7 mouse cellular contexts compared by ENCODE assay signal in the genomic region with DNA sequence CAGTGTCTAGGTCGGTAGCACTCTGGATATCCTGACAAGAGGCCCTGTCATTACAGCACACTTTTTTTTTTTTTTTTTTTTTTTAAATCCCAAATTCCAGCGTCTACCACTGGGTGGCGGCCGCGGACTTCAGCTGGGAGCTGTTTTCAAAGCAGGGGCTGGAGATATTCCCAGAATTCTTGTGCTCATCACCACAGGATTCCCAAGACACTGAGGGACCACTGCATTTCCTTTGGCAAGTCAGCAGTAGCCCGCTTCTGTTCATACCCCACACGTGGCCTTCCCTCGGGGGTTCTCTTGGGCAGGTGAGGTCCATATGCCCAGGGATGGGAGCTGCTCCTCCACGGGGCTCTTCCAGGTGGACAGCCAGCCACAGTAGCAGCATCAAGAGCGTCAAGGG. TPM values are rescaled to one million over a fixed set of nuclear protein-coding genes. Genes with fewer than 3 reads are reported as not detected.
DNase-seq lines count a peak whose midpoint lies in the region; TF ChIP-seq lines count a peak whose summit lies in the region.

No protein-coding gene starts in this region.

- H3K4me1 ChIP-seq in thymus, adult 2 months (replicated peaks; ENCODE audit: control insufficient read depth, insufficient read depth, low read length): no peaks in the 10 kb centered on the region
- no peaks in the 10 kb centered on the region; the same call in 1 of the 2 replicates for H3K4me1 ChIP-seq in bone marrow, adult 2 months (ENCODE audit: control insufficient read depth, insufficient read depth, low read length)

- H3K27ac ChIP-seq in thymus, adult 2 months (ENCODE audit: control insufficient read depth, insufficient read depth, low read length): no peak overlapping the region
- H3K27ac ChIP-seq in bone marrow, adult 2 months (ENCODE audit: control insufficient read depth, insufficient read depth, low read depth, low read length, poor library complexity): no peak overlapping the region

- TF ChIP-seq CTCF in thymus, adult 2 months (IDR thresholded peaks at IDR 0.05; ENCODE audit: borderline replicate concordance, control insufficient read depth, extremely low read depth, insufficient read depth, low read length, poor library complexity): no peak
- TF ChIP-seq CTCF in bone marrow, adult 2 months (IDR thresholded peaks at IDR 0.05; ENCODE audit: control insufficient read depth, insufficient read depth, low read length): 0 out of 2 replicates have a peak, but pooled peaks have one; percentile 18

- no peak overlapping the region for H3K4me3 ChIP-seq in thymus, adult 2 months (ENCODE audit: control insufficient read depth, insufficient read depth, low read length)
- no peak overlapping the region for H3K4me3 ChIP-seq in bone marrow, adult 2 months (replicated peaks; ENCODE audit: control insufficient read depth, low read depth, low read length)

- H3K36me3 ChIP-seq in thymus, adult 2 months (ENCODE audit: control insufficient read depth, insufficient read depth, low read length): no peaks in the 10 kb centered on the region

- WGBS in thymus, adult 2 months: 19% methylated on average over 10 of the region's 10 CpGs
- WGBS in bone marrow, adult 2 months: 14% methylated on average over 10 of the region's 10 CpGs

- no peaks in the 10 kb centered on the region for H3K27me3 ChIP-seq in thymus, adult 2 months (ENCODE audit: control insufficient read depth, insufficient read depth, low read length)

- DNase-seq in thymus, adult 2 months: peak; percentile 2
- DNase-seq in thymus, adult 18-20 months: no peak
- peak; percentile 70 for DNase-seq in embryo, embryonic 11 days
- peak; percentile 24 for DNase-seq in induced T-regulatory cell, adult 2 months (ENCODE audit: low read depth)
- peak; percentile 20 for DNase-seq in lung, postnatal 14 days
- DNase-seq in skeletal muscle tissue, adult 2 months (ENCODE audit: low read depth, low spot score): peak; percentile 21

- no peak for TF ChIP-seq POLR2A in thymus, adult 2 months (IDR thresholded peaks at IDR 0.05; ENCODE audit: control insufficient read depth, extremely low read depth, insufficient read depth, low read length, poor library complexity)
- no peak for TF ChIP-seq POLR2A in bone marrow, adult 2 months (IDR thresholded peaks at IDR 0.05; ENCODE audit: borderline replicate concordance, control insufficient read depth, low read depth, low read length)

RNA-seq across cellular contexts. Expression of a gene that starts 2.9 kb away (rescaled TPM):
- not detected in 2 replicates for polyA plus RNA-seq in thymus, adult 2 months (2012; rRNA removed)
- polyA plus RNA-seq in bone marrow, adult 2 months (2011; ENCODE audit: insufficient read depth, insufficient read length, low replicate concordance, missing spikeins): not detected in 2 replicates

RNA-seq across cellular contexts. Expression of a gene that starts 25.5 kb away (rescaled TPM):
- not detected in 2 replicates for polyA plus RNA-seq in thymus, adult 2 months (2012; rRNA removed)
- not detected in 2 replicates for polyA plus RNA-seq in bone marrow, adult 2 months (2011; ENCODE audit: insufficient read depth, insufficient read length, low replicate concordance, missing spikeins)

RNA-seq across cellular contexts. Expression of a gene that starts 36.5 kb away (rescaled TPM):
- polyA plus RNA-seq in thymus, adult 2 months (2012; rRNA removed): not detected in 2 replicates
- not detected in 2 replicates for polyA plus RNA-seq in bone marrow, adult 2 months (2011; ENCODE audit: insufficient read depth, insufficient read length, low replicate concordance, missing spikeins)

RNA-seq across cellular contexts. Expression of a gene that starts 47.7 kb away (rescaled TPM):
- 83.6 and 96.7 TPM in 2 replicates for polyA plus RNA-seq in thymus, adult 2 months (2012; rRNA removed)
- polyA plus RNA-seq in bone marrow, adult 2 months (2011; ENCODE audit: insufficient read depth, insufficient read length, low replicate concordance, missing spikeins): 45.5 and 48.4 TPM in 2 replicates

RNA-seq across cellular contexts. Expression of a gene that starts 49.7 kb away (rescaled TPM):
- not detected in 2 replicates for polyA plus RNA-seq in thymus, adult 2 months (2012; rRNA removed)
- not detected in 2 replicates for polyA plus RNA-seq in bone marrow, adult 2 months (2011; ENCODE audit: insufficient read depth, insufficient read length, low replicate concordance, missing spikeins)

Comparison
In these comparisons a context has a peak if more than half of its experiments do, and no peak if none do; other contexts are left out.
1. DNase-seq: peak in thymus, adult 2 months (single experiment), embryo, embryonic 11 days (single experiment), induced T-regulatory cell, adult 2 months (single experiment), lung, postnatal 14 days (single experiment) and skeletal muscle tissue, adult 2 months (single experiment); none in thymus, adult 18-20 months (0 of 2).